Mouse (Mus musculus): Measurements from ENCODE around the gene Mcidas. TPM values are rescaled to one million over a fixed set of nuclear protein-coding genes. Genes with fewer than 3 reads are reported as not detected.

Gene Mcidas
- polyA plus RNA-seq, 1 experiment from 2014 or later = 0.10 TPM

- H3K9me3 ChIP-seq = no peaks in the 10 kb centered on the region
- no peaks in the 10 kb centered on the region for H3K27me3 ChIP-seq
- H3K36me3 ChIP-seq = no peaks in the 10 kb centered on the region
- H3K4me1 ChIP-seq (replicated peaks) = peaks cover 5% of the 10 kb centered on the region
- no peak overlapping the region for H3K4me3 ChIP-seq
- ATAC-seq (ENCODE audit: low read depth) = peak; percentile 49
- no peak overlapping the region for H3K27ac ChIP-seq (replicated peaks)
- no peak overlapping the region for H3K4me2 ChIP-seq
- no peak overlapping the region for H3K9ac ChIP-seq
Observed at GRCm38 (mm10) chr13:113047018-113047417, 53.4 kb downstream of the Mcidas start.

GRCm38 (mm10) chr13:113047647-113048046 lies 54.0 kb downstream of the Mcidas start:
- 78% methylated on average over 3 of the region's 3 CpGs for WGBS
- no peak overlapping the region for H3K4me3 ChIP-seq
- H3K9me3 ChIP-seq = no peaks in the 10 kb centered on the region
- no peaks in the 10 kb centered on the region for H3K36me3 ChIP-seq
- ATAC-seq (ENCODE audit: low read depth) = no peak
- H3K9ac ChIP-seq = no peak overlapping the region
- H3K27ac ChIP-seq (replicated peaks) = no peak overlapping the region
- H3K27me3 ChIP-seq = no peaks in the 10 kb centered on the region
- H3K4me1 ChIP-seq (replicated peaks) = peaks cover 5% of the 10 kb centered on the region
- H3K4me2 ChIP-seq = no peak overlapping the region

MicroRNAs within 50 kb of the gene (microRNA counts, 519-probe panel; counts per million panel counts)
- microRNA mmu-miR-449a (not detected), microRNA mmu-miR-449b (not detected), microRNA mmu-miR-449c (not detected)

Small RNA genes lying within 50 kb of the gene (microRNA-seq; reads per million reads assigned to microRNA genes)
- gene Mir449a (87.4 reads per million, percentile 53 among the genes with 10 or more reads in this experiment), gene Mir449b (not detected), gene Mir449c (not detected)

Other genes starting within 250 kb of the Mcidas start
- gene Plpp1, start 193.1 kb upstream of the Mcidas start, polyA plus RNA-seq (2015; fragmentation: Nextera tagmentation; extraction: Ambion mirVana) = 49.3 and 52.7 TPM in 2 replicates
- gene Mtrex, start 66.4 kb upstream of the Mcidas start, polyA plus RNA-seq (2015; fragmentation: Nextera tagmentation; extraction: Ambion mirVana) = 67.8 and 73.3 TPM in 2 replicates
- gene Dhx29, start 66.4 kb upstream of the Mcidas start, polyA plus RNA-seq (2015; fragmentation: Nextera tagmentation; extraction: Ambion mirVana) = 32.5 and 34.7 TPM in 2 replicates
- gene Ccno, start 6.0 kb upstream of the Mcidas start, polyA plus RNA-seq (2015; fragmentation: Nextera tagmentation; extraction: Ambion mirVana) = 0.25 TPM in 1 of 2 replicates, not detected in the other
- not detected in 2 replicates for gene Cdc20b, start 41.3 kb downstream of the Mcidas start, polyA plus RNA-seq (2015; fragmentation: Nextera tagmentation; extraction: Ambion mirVana)
- gene Gpx8, start 52.6 kb downstream of the Mcidas start, polyA plus RNA-seq (2015; fragmentation: Nextera tagmentation; extraction: Ambion mirVana) = 81.0 and 94.9 TPM in 2 replicates
- not detected in 2 replicates for gene Gzma, start 107.1 kb downstream of the Mcidas start, polyA plus RNA-seq (2015; fragmentation: Nextera tagmentation; extraction: Ambion mirVana)
- 1.5 and 1.7 TPM in 2 replicates for gene Esm1, start 215.8 kb downstream of the Mcidas start, polyA plus RNA-seq (2015; fragmentation: Nextera tagmentation; extraction: Ambion mirVana)
- not detected in 2 replicates for gene Gzmk, start 232.1 kb downstream of the Mcidas start, polyA plus RNA-seq (2015; fragmentation: Nextera tagmentation; extraction: Ambion mirVana)

All from neural tube, embryonic 13.5 days (tissue).